Mouse (Mus musculus) left cerebral cortex, adult 6 months (tissue): ENCODE measurements around the gene Vmn1r179. TPM values are rescaled to one million over a fixed set of nuclear protein-coding genes. Genes with fewer than 3 reads are reported as not detected.

Experiments
- long read RNA-seq, 2 experiments: library from polyadenylated mRNA; unstranded; transcript quantifications; one replicate each; pipeline ENCODE4 v2.0.0; 2019 to 2020
- polyA plus RNA-seq: library from polyadenylated mRNA; unstranded; fragments of <200 nt; fragmentation: Nextera tagmentation; gene quantifications from 2 replicates; pipeline ENCODE4 v1.2.3, GENCODE M21; 2021

Vmn1r179 gene
- polyA plus RNA-seq = 0.03 TPM in 1 of 2 replicates, not detected in the other
- long read RNA-seq, experiment 1 = 0 reads
- long read RNA-seq, experiment 2 = 0 reads

GRCm38 (mm10) chr7:23926678-23927077 is at the start of gene Vmn1r179:
Gene Vmn1r179 (plus strand): TSS chr7:23926978.

GRCm38 (mm10) chr7:23891709-23892108 is 35.1 kb upstream of the Vmn1r179 start, which contains the start of gene Vmn1r178:
Gene Vmn1r178 (plus strand): TSS chr7:23892009.

GRCm38 (mm10) chr7:23950332-23950731 is 23.6 kb downstream of the Vmn1r179 start, which contains the start of gene Vmn1r180:
Gene Vmn1r180 (plus strand): TSS chr7:23950632.

GRCm38 (mm10) chr7:23974315-23974714 is 47.5 kb downstream of the Vmn1r179 start, which contains the start of gene Vmn1r181:
Gene Vmn1r181 (plus strand): TSS chr7:23974615.

Other genes with a start within 250 kb of the Vmn1r179 start
- not detected in 2 replicates for gene Vmn1r173, start 226.3 kb upstream of the Vmn1r179 start, polyA plus RNA-seq
- not detected in 2 replicates for gene Vmn1r174, start 174.7 kb upstream of the Vmn1r179 start, polyA plus RNA-seq
- gene Vmn1r175, start 116.3 kb upstream of the Vmn1r179 start, polyA plus RNA-seq = not detected in 2 replicates
- not detected in 2 replicates for gene Vmn1r176, start 89.6 kb upstream of the Vmn1r179 start, polyA plus RNA-seq
- gene Vmn1r177, start 60.5 kb upstream of the Vmn1r179 start, polyA plus RNA-seq = not detected in 2 replicates
- not detected in 2 replicates for gene Vmn1r178, start 35.0 kb upstream of the Vmn1r179 start, polyA plus RNA-seq
- not detected in 2 replicates for gene Vmn1r180, start 23.7 kb downstream of the Vmn1r179 start, polyA plus RNA-seq
- not detected in 2 replicates for gene Vmn1r181, start 47.6 kb downstream of the Vmn1r179 start, polyA plus RNA-seq
- not detected in 2 replicates for gene V1rd19, start 74.7 kb downstream of the Vmn1r179 start, polyA plus RNA-seq
- not detected in 2 replicates for gene Vmn1r183, start 126.3 kb downstream of the Vmn1r179 start, polyA plus RNA-seq
- 24.4 and 27.1 TPM in 2 replicates for gene Zfp180, start 154.9 kb downstream of the Vmn1r179 start, polyA plus RNA-seq
- gene Zfp112, start 185.3 kb downstream of the Vmn1r179 start, polyA plus RNA-seq = 2.7 and 3.6 TPM in 2 replicates
- 12.2 and 13.5 TPM in 2 replicates for gene Zfp235, start 207.2 kb downstream of the Vmn1r179 start, polyA plus RNA-seq
- gene Zfp114, start 248.1 kb downstream of the Vmn1r179 start, polyA plus RNA-seq = 0.93 and 0.98 TPM in 2 replicates